Mouse (Mus musculus) heart, postnatal 0 days (tissue): ENCODE measurements around the gene Hfe2. TPM values are rescaled to one million over a fixed set of nuclear protein-coding genes. Genes with fewer than 3 reads are reported as not detected.
A peak's percentile ranks its signal among the peaks of the same experiment; 100 is the strongest.

Source experiments
- ATAC-seq: fragments of 200-750 bp; cut with Nextera tagmentation; 2 replicates; pipeline ENCODE4 v1.8.0; 2017; ENCODE audit warnings: low read depth, moderate number of reproducible peaks, moderate library complexity; ENCODE audit not compliant: insufficient read depth
- DNase-seq: peaks from one replicate; pipeline ENCODE4 v3.0.0-alpha.2; 2016; ENCODE audit warnings: low spot score
- H3K27ac ChIP-seq: fragments of 300-500 bp; sonication (generic); 2 replicates; pipeline ENCODE4 v1.5.1; 2014; ENCODE audit warnings: low read depth, mild to moderate bottlenecking
- H3K27me3 ChIP-seq: fragments of 300-500 bp; sonication (generic); 2 replicates; pipeline ENCODE4 v1.6.1; 2014; ENCODE audit warnings: low read length, mixed read lengths; ENCODE audit not compliant: control insufficient read depth, insufficient read depth
- H3K36me3 ChIP-seq: fragments of 300-500 bp; sonication (generic); replicated peaks from 2 replicates; pipeline ENCODE4 v1.6.1; 2014; ENCODE audit warnings: low read length, mixed read lengths; ENCODE audit not compliant: control insufficient read depth, insufficient read depth
- H3K4me1 ChIP-seq: fragments of 300-500 bp; sonication (generic); 2 replicates; pipeline ENCODE4 v1.6.1; 2014; ENCODE audit warnings: antibody characterized with exemption; ENCODE audit not compliant: control insufficient read depth, insufficient read depth
- H3K4me2 ChIP-seq: fragments of 300-500 bp; sonication (generic); 2 replicates; pipeline ENCODE4 v1.6.1; 2014; ENCODE audit warnings: low read depth, mild to moderate bottlenecking, low read length, moderate library complexity
- H3K4me3 ChIP-seq: fragments of 300-500 bp; sonication (generic); 2 replicates; pipeline ENCODE4 v1.5.1; 2014; ENCODE audit warnings: low read depth, low read length
- H3K9ac ChIP-seq: fragments of 300-500 bp; sonication (generic); replicated peaks from 2 replicates; pipeline ENCODE4 v1.6.1; 2014; ENCODE audit warnings: low read depth, low read length, mixed read lengths
- H3K9me3 ChIP-seq: fragments of 300-500 bp; sonication (generic); replicated peaks from 2 replicates; pipeline ENCODE4 v1.6.1; 2016; ENCODE audit warnings: low read length; ENCODE audit not compliant: control insufficient read depth
- CTCF ChIP-seq: IDR thresholded peaks from 2 replicates; pipeline ENCODE4 v1.5.1; 2016; ENCODE audit warnings: antibody characterized with exemption, control low read depth, low read depth
- EP300 ChIP-seq: IDR thresholded peaks from 2 replicates; pipeline ENCODE4 v1.6.1; 2016; ENCODE audit warnings: antibody characterized with exemption, low read depth
- WGBS: fragments of 180-500 bp; shearing (Covaris S2); extraction: QIAGEN DNeasy Blood & Tissue Kit; methylation state at CpG from one replicate; pipeline ENCODE4 v1.1.7; 2014; 5-methylcytosine and 5-hydroxymethylcytosine counted together
- polyA plus RNA-seq: library from polyadenylated mRNA; unstranded; fragments of >200 nt; fragmentation: Nextera tagmentation; extraction: Ambion mirVana; gene quantifications from 2 replicates; pipeline ENCODE4 v1.2.1, GENCODE M21; 2015
- total RNA-seq: library from RNA; depleted of rRNA; stranded (reverse); fragments of >200 nt; gene quantifications from 2 replicates; pipeline ENCODE4 v1.2.3, GENCODE M21; 2014; ENCODE audit warnings: low replicate concordance

Hfe2 gene
- total and polyA plus RNA-seq, 2 experiments from 2014 or later = 25.9 to 81.3 TPM

GRCm38 (mm10) chr3:96561946-96562681 lies 37.1 kb downstream of the Hfe2 start:
- Histone ChIP-seq H3K27me3 (no peaks in the 10 kb centered on the region), H3K9me3 (no peaks in the 10 kb centered on the region), H3K4me3 (peak overlapping the region; percentile 73), H3K9ac (peak overlapping the region; percentile 96), H3K4me2 (peak overlapping the region; percentile 84), H3K4me1 (peaks cover 19% of the 10 kb centered on the region), H3K36me3 (peaks cover 30% of the 10 kb centered on the region), H3K27ac (peak overlapping the region; percentile 96)
- peak; percentile 25 for ATAC-seq
- peak; percentile 69 for DNase-seq
- TF ChIP-seq CTCF (no peak), EP300 (no peak; the same call in 1 of the 2 replicates)
- 28% methylated on average over 10 of the region's 10 CpGs for WGBS

- H3K9me3 ChIP-seq = no peaks in the 10 kb centered on the region
- no peak overlapping the region for H3K9ac ChIP-seq
- H3K27ac ChIP-seq = peak overlapping the region; percentile 96
- 87% methylated on average over 8 of the region's 8 CpGs for WGBS
- no peaks in the 10 kb centered on the region for H3K27me3 ChIP-seq
- TF ChIP-seq CTCF (no peak), EP300 (no peak)
- H3K4me3 ChIP-seq = no peak overlapping the region
- no peak for DNase-seq
- 0 out of 2 replicates have a peak, but pooled peaks have one; percentile 3 for ATAC-seq
- H3K4me2 ChIP-seq = no peak overlapping the region
- peaks cover 30% of the 10 kb centered on the region for H3K36me3 ChIP-seq
- H3K4me1 ChIP-seq = peaks cover 19% of the 10 kb centered on the region
Measured at GRCm38 (mm10) chr3:96563267-96563666, 38.3 kb downstream of the Hfe2 start.

DNA sequence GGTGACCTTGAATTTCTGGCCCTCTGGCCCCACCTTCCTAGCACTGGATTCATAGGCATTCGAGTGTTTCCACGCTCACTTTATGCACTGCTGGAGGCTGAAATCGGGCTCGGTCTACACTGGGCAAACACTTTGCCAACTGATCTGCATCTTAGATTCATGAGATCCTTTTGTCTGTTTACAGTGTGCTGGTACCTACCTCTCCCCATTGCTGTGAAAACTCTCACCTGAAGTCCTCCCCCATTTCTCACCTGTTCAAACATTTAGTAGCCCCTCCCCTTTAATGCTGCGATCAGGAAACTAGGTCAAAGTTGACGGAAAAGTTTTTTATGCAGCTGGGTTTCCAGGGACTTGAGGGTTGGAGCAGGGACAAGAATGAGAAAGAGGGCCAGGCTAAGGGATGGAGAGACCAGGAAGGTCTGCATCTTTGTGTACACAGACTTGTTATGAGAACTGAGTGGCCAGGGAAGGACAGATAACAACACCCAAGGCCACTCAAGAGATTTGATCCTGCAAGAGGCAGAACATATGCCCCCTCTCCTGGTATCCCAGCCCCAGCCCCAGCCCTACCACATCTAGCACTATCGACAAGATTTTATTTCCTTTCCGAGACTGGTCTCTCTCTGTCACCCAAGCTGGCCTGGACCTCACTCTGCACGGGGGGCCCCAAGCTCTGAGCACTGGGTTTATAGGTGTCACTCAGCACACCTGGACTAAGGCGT lies 39.1 kb downstream of the Hfe2 start:
- DNase-seq (peak; percentile 80), ATAC-seq (peak; percentile 19)
- WGBS = 20% methylated on average over 10 of the region's 10 CpGs
- no peak; the same call in 1 of the 2 replicates for TF ChIP-seq EP300
- no peak for TF ChIP-seq CTCF
- Histone ChIP-seq H3K4me1 (peaks cover 26% of the 10 kb centered on the region), H3K27ac (peak overlapping the region; percentile 96), H3K9me3 (no peaks in the 10 kb centered on the region), H3K4me3 (no peak overlapping the region), H3K36me3 (peaks cover 25% of the 10 kb centered on the region), H3K4me2 (peak overlapping the region; percentile 3; the same call in 1 of the 2 replicates), H3K9ac (0 out of 2 replicates have a peak overlapping the region, but pooled peaks have one; percentile 0), H3K27me3 (no peaks in the 10 kb centered on the region)

GRCm38 (mm10) chr3:96564633-96565032 lies 39.7 kb downstream of the Hfe2 start:
- Histone ChIP-seq H3K36me3 (peaks cover 20% of the 10 kb centered on the region), H3K27me3 (no peaks in the 10 kb centered on the region), H3K4me3 (no peak overlapping the region), H3K27ac (peak overlapping the region; percentile 96), H3K9ac (0 out of 2 replicates have a peak overlapping the region, but pooled peaks have one; percentile 0), H3K4me2 (peak overlapping the region; percentile 3; the same call in 1 of the 2 replicates), H3K4me1 (peaks cover 31% of the 10 kb centered on the region), H3K9me3 (no peaks in the 10 kb centered on the region)
- no peak for ATAC-seq
- 45% methylated on average over 7 of the region's 7 CpGs for WGBS
- no peak for DNase-seq
- TF ChIP-seq CTCF (no peak), EP300 (peak; percentile 50)

- DNase-seq (no peak), ATAC-seq (no peak)
- Histone ChIP-seq H3K36me3 (peaks cover 15% of the 10 kb centered on the region), H3K4me2 (no peak overlapping the region), H3K4me3 (no peak overlapping the region), H3K27ac (peak overlapping the region; percentile 96), H3K27me3 (no peaks in the 10 kb centered on the region), H3K4me1 (peaks cover 36% of the 10 kb centered on the region), H3K9me3 (no peaks in the 10 kb centered on the region), H3K9ac (no peak overlapping the region)
- WGBS = 89% methylated on average over 3 of the region's 3 CpGs
- no peak for TF ChIP-seq CTCF
- no peak for TF ChIP-seq EP300
Measured at GRCm38 (mm10) chr3:96565105-96565504, 40.1 kb downstream of the Hfe2 start.
